Mouse (Mus musculus): Measurements from ENCODE around the gene Crip1. TPM values are rescaled to one million over a fixed set of nuclear protein-coding genes. Genes with fewer than 3 reads are reported as not detected.
A peak's percentile ranks its signal among the peaks of the same experiment; 100 is the strongest.

Crip1 gene
- polyA plus RNA-seq, 1 experiment from 2014 or later: 181 TPM

- Histone ChIP-seq H3K27ac (ENCODE audit: low read depth) (peak overlapping the region; percentile 79), H3K9me3 (ENCODE audit: low read length) (no peaks in the 10 kb centered on the region), H3K9ac (replicated peaks) (no peak overlapping the region), H3K27me3 (ENCODE audit: insufficient read depth, low read length) (no peaks in the 10 kb centered on the region), H3K4me3 (ENCODE audit: low read depth, low read length) (no peak overlapping the region), H3K4me1 (ENCODE audit: insufficient read depth) (peaks cover 50% of the 10 kb centered on the region), H3K36me3 (replicated peaks; ENCODE audit: insufficient read depth, low read length) (peaks cover 2% of the 10 kb centered on the region; the same call in 1 of the 2 replicates), H3K4me2 (ENCODE audit: low read depth, low read length) (peak overlapping the region; percentile 8; the same call in 1 of the 2 replicates)
- TF ChIP-seq CTCF (IDR thresholded peaks at IDR 0.05; ENCODE audit: low read depth) (no peak), EP300 (IDR thresholded peaks at IDR 0.05; ENCODE audit: low read depth) (peak; percentile 95)
- ATAC-seq (peak; percentile 86), DNase-seq (peak; percentile 50)
- 44% methylated on average over 4 of the region's 4 CpGs for WGBS (ENCODE audit: insufficient replicate concordance)
Measured at GRCm38 (mm10) chr12:113107431-113108124, 38.5 kb upstream of the Crip1 start.

GRCm38 (mm10) chr12:113108528-113109283 lies 37.4 kb upstream of the Crip1 start:
- Histone ChIP-seq H3K27ac (ENCODE audit: low read depth) (peak overlapping the region; percentile 61), H3K4me1 (ENCODE audit: insufficient read depth) (peaks cover 47% of the 10 kb centered on the region)
- 85% methylated on average over 17 of the region's 17 CpGs for WGBS (ENCODE audit: insufficient replicate concordance)

DNA sequence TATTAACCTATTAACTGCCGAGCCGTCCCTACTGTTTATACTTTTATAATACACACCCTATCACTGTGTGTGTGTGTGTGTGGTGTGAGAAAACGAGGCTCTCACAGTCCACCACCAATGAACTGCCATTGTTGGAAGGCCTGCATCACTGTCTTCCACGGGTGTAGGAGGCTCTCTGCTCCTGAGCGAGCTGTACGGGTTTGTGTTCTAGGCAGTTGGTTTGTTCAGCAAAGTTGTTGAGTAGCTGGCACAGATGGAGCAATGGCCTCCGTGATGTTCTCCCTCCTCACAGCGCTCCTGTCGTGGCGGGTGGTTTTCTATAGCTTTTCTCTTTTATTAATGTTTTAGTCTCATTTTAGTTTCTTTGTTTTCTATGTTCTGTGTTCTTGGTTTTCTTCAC lies 36.3 kb upstream of the Crip1 start:
- no peak overlapping the region for H3K4me3 ChIP-seq (ENCODE audit: low read depth, low read length)
- no peak for TF ChIP-seq CTCF (IDR thresholded peaks at IDR 0.05; ENCODE audit: low read depth)
- no peak for TF ChIP-seq EP300 (IDR thresholded peaks at IDR 0.05; ENCODE audit: low read depth)
- no peak overlapping the region for H3K27ac ChIP-seq (ENCODE audit: low read depth)
- no peak overlapping the region for H3K4me2 ChIP-seq (ENCODE audit: low read depth, low read length)
- 86% methylated on average over 10 of the region's 10 CpGs for WGBS (ENCODE audit: insufficient replicate concordance)
- peaks cover 36% of the 10 kb centered on the region for H3K4me1 ChIP-seq (ENCODE audit: insufficient read depth)
- H3K27me3 ChIP-seq (ENCODE audit: insufficient read depth, low read length): no peaks in the 10 kb centered on the region
- H3K9ac ChIP-seq (replicated peaks): no peak overlapping the region
- no peaks in the 10 kb centered on the region for H3K9me3 ChIP-seq (ENCODE audit: low read length)
- no peak for ATAC-seq
- no peak for DNase-seq
- H3K36me3 ChIP-seq (replicated peaks; ENCODE audit: insufficient read depth, low read length): peaks cover 14% of the 10 kb centered on the region; the same call in 1 of the 2 replicates

More at GRCm38 (mm10) chr12:113108528-113109283, 37.4 kb upstream of the Crip1 start:
- TF ChIP-seq CTCF (IDR thresholded peaks at IDR 0.05; ENCODE audit: low read depth): no peak
- TF ChIP-seq EP300 (IDR thresholded peaks at IDR 0.05; ENCODE audit: low read depth): no peak
- Histone ChIP-seq H3K9ac (replicated peaks) (no peak overlapping the region), H3K4me2 (ENCODE audit: low read depth, low read length) (no peak overlapping the region), H3K27me3 (ENCODE audit: insufficient read depth, low read length) (no peaks in the 10 kb centered on the region), H3K9me3 (ENCODE audit: low read length) (no peaks in the 10 kb centered on the region), H3K4me3 (ENCODE audit: low read depth, low read length) (no peak overlapping the region), H3K36me3 (replicated peaks; ENCODE audit: insufficient read depth, low read length) (0 out of 2 replicates have a peak, but pooled peaks cover 11% of the 10 kb centered on the region)
- ATAC-seq (peak; percentile 35; the same call in 1 of the 2 replicates), DNase-seq (no peak)

DNA sequence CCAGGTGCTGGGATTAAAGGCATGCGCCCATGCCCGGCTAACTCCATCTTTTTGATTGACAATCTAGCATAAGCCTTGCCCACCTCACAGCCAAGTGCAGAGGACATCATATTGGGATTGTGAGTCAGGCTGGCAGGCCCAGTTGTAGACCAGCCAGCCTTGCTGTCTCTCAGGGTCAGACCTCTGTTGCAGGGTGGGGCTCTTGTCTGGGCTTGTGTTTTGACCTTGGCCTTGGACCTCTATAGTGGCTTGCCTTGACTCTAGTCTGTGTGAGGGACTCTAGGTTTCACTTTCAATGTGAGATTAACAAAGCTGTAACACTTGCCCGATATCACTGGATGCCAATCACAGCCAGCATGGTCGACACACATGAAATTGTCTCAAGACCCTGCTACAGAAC lies 32.0 kb upstream of the Crip1 start:
- DNase-seq (no peak), ATAC-seq (no peak)
- 83% methylated on average over 4 of the region's 4 CpGs for WGBS (ENCODE audit: insufficient replicate concordance)
- no peak overlapping the region for H3K4me2 ChIP-seq (ENCODE audit: low read depth, low read length)
- H3K9ac ChIP-seq (replicated peaks): no peak overlapping the region
- TF ChIP-seq EP300 (IDR thresholded peaks at IDR 0.05; ENCODE audit: low read depth) (no peak), CTCF (IDR thresholded peaks at IDR 0.05; ENCODE audit: low read depth) (no peak)
- H3K9me3 ChIP-seq (ENCODE audit: low read length): no peaks in the 10 kb centered on the region
- H3K4me3 ChIP-seq (ENCODE audit: low read depth, low read length): no peak overlapping the region
- peaks cover 32% of the 10 kb centered on the region for H3K36me3 ChIP-seq (replicated peaks; ENCODE audit: insufficient read depth, low read length)
- H3K27me3 ChIP-seq (ENCODE audit: insufficient read depth, low read length): no peaks in the 10 kb centered on the region
- H3K27ac ChIP-seq (ENCODE audit: low read depth): no peak overlapping the region
- peaks cover 3% of the 10 kb centered on the region; the same call in 1 of the 2 replicates for H3K4me1 ChIP-seq (ENCODE audit: insufficient read depth)

DNA sequence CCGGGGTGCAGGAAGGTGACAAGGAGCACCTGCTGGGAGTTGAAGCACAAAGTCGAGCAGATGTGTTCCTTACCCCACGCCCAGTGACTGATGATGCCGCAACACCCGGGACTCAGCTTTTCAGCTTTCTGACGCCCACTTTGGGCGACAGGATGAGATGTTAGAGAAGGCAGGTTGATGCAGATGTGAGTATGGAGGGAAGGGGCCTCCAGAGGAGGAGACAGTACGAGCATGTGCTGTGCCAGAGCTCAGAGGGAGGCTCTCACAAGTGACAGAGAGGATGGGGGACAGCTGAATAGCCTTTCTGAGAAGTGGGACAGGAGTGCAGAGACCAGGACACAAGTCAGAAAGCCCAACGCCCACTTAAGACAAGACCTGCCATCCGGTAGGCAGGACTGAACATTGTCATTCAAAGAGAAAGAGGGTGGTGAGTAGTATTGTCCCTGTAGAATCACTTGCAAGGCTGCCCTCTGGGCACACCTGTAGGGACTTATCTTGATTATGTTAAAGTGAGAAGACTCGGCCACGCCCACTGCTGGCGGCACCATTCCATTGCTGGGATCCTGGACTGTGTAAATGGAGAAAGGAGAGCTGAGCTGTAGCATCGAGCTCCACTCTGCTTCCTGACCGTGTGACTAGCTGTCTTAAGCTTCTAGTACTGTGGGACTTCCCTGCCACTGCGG lies 31.1 kb upstream of the Crip1 start:
- no peak for DNase-seq
- Histone ChIP-seq H3K4me3 (ENCODE audit: low read depth, low read length) (no peak overlapping the region), H3K27me3 (ENCODE audit: insufficient read depth, low read length) (no peaks in the 10 kb centered on the region), H3K36me3 (replicated peaks; ENCODE audit: insufficient read depth, low read length) (peaks cover 35% of the 10 kb centered on the region), H3K4me1 (ENCODE audit: insufficient read depth) (0 out of 2 replicates have a peak, but pooled peaks cover 3% of the 10 kb centered on the region), H3K27ac (ENCODE audit: low read depth) (no peak overlapping the region), H3K9me3 (ENCODE audit: low read length) (no peaks in the 10 kb centered on the region), H3K4me2 (ENCODE audit: low read depth, low read length) (no peak overlapping the region), H3K9ac (replicated peaks) (no peak overlapping the region)
- TF ChIP-seq EP300 (IDR thresholded peaks at IDR 0.05; ENCODE audit: low read depth) (no peak), CTCF (IDR thresholded peaks at IDR 0.05; ENCODE audit: low read depth) (no peak)
- no peak for ATAC-seq
- WGBS (ENCODE audit: insufficient replicate concordance): 79% methylated on average over 16 of the region's 16 CpGs
